Mouse (Mus musculus) kidney, embryonic 14.5 days (tissue): ENCODE results near the gene Kif5c. TPM values are rescaled to one million over a fixed set of nuclear protein-coding genes. Genes with fewer than 3 reads are reported as not detected.

ENCODE experiments used
- ATAC-seq: fragments of 200-750 bp; cut with Nextera tagmentation; 2 replicates; pipeline ENCODE4 v1.8.0; 2017; ENCODE audit warnings: moderate number of reproducible peaks, mild to moderate bottlenecking, moderate TSS enrichment, moderate library complexity; ENCODE audit not compliant: low FRiP score, low TSS enrichment
- H3K27ac ChIP-seq: fragments of 300-500 bp; sonication (generic); 2 replicates; pipeline ENCODE4 v1.5.1; 2014; ENCODE audit warnings: low read depth, mild to moderate bottlenecking, low read length, moderate library complexity, mixed read lengths
- H3K27me3 ChIP-seq: fragments of 300-500 bp; sonication (generic); 2 replicates; pipeline ENCODE4 v1.6.1; 2014; ENCODE audit warnings: mild to moderate bottlenecking, low read length; ENCODE audit not compliant: control insufficient read depth, insufficient read depth
- H3K36me3 ChIP-seq: fragments of 300-500 bp; sonication (generic); 2 replicates; pipeline ENCODE4 v1.6.1; 2014; ENCODE audit warnings: low read length, mixed read lengths; ENCODE audit not compliant: control insufficient read depth, insufficient read depth
- H3K4me1 ChIP-seq: fragments of 300-500 bp; sonication (generic); 2 replicates; pipeline ENCODE4 v1.6.1; 2014; ENCODE audit warnings: low read length, mixed read lengths; ENCODE audit not compliant: control insufficient read depth, insufficient read depth
- H3K4me2 ChIP-seq: fragments of 300-500 bp; sonication (generic); replicated peaks from 2 replicates; pipeline ENCODE4 v1.6.1; 2014; ENCODE audit warnings: low read depth, mild to moderate bottlenecking, low read length
- H3K4me3 ChIP-seq: fragments of 300-500 bp; sonication (generic); 2 replicates; pipeline ENCODE4 v1.5.1; 2014; ENCODE audit warnings: mild to moderate bottlenecking, low read length
- H3K9ac ChIP-seq: fragments of 300-500 bp; sonication (generic); 2 replicates; pipeline ENCODE4 v1.6.1; 2014; ENCODE audit warnings: low read depth, mild to moderate bottlenecking, low read length, moderate library complexity
- H3K9me3 ChIP-seq: fragments of 300-500 bp; sonication (generic); 2 replicates; pipeline ENCODE4 v1.6.1; 2016; ENCODE audit warnings: low read length; ENCODE audit not compliant: control insufficient read depth
- WGBS: fragments of 180-500 bp; shearing (Covaris S2); extraction: QIAGEN DNeasy Blood & Tissue Kit; methylation state at CpG from one replicate; pipeline ENCODE4 v1.1.7; 2014; 5-methylcytosine and 5-hydroxymethylcytosine counted together
- polyA plus RNA-seq: library from polyadenylated mRNA; unstranded; fragments of >200 nt; fragmentation: Nextera tagmentation; extraction: Ambion mirVana; gene quantifications from 2 replicates; pipeline ENCODE4 v1.2.1, GENCODE M21; 2014

Gene Kif5c
- polyA plus RNA-seq, 1 experiment from 2014 or later = 6.6 TPM

GRCm38 (mm10) chr2:49818126-49818525 is 199.0 kb downstream of the Kif5c start:
- Histone ChIP-seq H3K27ac (no peak overlapping the region), H3K36me3 (no peaks in the 10 kb centered on the region), H3K4me1 (0 out of 2 replicates have a peak, but pooled peaks cover 11% of the 10 kb centered on the region), H3K9ac (no peak overlapping the region), H3K9me3 (no peaks in the 10 kb centered on the region), H3K4me3 (no peak overlapping the region), H3K27me3 (no peaks in the 10 kb centered on the region), H3K4me2 (no peak overlapping the region)
- WGBS = 79% methylated on average over 5 of the region's 5 CpGs
- ATAC-seq = no peak

GRCm38 (mm10) chr2:49822312-49822711 is 203.2 kb downstream of the Kif5c start:
- H3K9ac ChIP-seq = no peak overlapping the region
- WGBS = 84% methylated on average over 1 of the region's 1 CpGs
- no peak overlapping the region for H3K4me3 ChIP-seq

More at GRCm38 (mm10) chr2:49822312-49822711, 203.2 kb downstream of the Kif5c start:
- no peak for ATAC-seq
- no peak overlapping the region for H3K27ac ChIP-seq
- H3K4me1 ChIP-seq = 0 out of 2 replicates have a peak, but pooled peaks cover 7% of the 10 kb centered on the region
- H3K36me3 ChIP-seq = no peaks in the 10 kb centered on the region
- no peaks in the 10 kb centered on the region for H3K9me3 ChIP-seq
- no peaks in the 10 kb centered on the region for H3K27me3 ChIP-seq
- H3K4me2 ChIP-seq = no peak overlapping the region

Other genes with a start within 250 kb of the Kif5c start
- 9.0 and 12.8 TPM in 2 replicates for gene Epc2, start 167.8 kb upstream of the Kif5c start, polyA plus RNA-seq
- 8.4 and 11.4 TPM in 2 replicates for gene Lypd6b, start 168.4 kb downstream of the Kif5c start, polyA plus RNA-seq